Mouse (Mus musculus) thymus, adult 18-20 months (tissue): ENCODE data around the gene Myo3b.

Experiments used
- DNase-seq, 2 experiments: peaks; one replicate each; pipeline ENCODE4 v3.0.0; 2022; ENCODE audit warnings: mixed read lengths in 2 of 2

Myo3b gene

GRCm38 (mm10) chr2:70066338-70067022 lies 27.6 kb downstream of the Myo3b start:
- no peak for DNase-seq

DNA sequence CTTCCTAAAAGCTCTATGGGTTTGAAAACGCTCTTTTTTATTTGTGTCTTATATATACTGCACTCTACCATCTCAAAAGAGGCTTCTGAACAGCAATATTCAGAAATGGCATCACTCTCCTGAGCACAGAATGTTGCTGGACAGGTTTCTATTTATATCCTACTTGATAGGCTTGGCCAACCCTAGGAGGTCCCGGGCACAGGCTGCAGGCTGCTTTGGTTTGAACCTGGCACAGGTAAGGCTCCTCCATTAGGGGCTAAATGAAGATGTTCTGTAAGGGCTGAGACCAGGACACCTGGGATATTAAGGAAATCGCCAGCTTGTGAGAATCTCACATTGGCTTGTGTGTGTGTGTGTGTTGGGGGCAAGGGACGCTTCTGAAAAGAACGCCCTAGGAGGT lies 30.9 kb downstream of the Myo3b start:
- DNase-seq = no peak

GRCm38 (mm10) chr2:70083444-70084020 lies 44.6 kb downstream of the Myo3b start:
- DNase-seq = no peak

DNA sequence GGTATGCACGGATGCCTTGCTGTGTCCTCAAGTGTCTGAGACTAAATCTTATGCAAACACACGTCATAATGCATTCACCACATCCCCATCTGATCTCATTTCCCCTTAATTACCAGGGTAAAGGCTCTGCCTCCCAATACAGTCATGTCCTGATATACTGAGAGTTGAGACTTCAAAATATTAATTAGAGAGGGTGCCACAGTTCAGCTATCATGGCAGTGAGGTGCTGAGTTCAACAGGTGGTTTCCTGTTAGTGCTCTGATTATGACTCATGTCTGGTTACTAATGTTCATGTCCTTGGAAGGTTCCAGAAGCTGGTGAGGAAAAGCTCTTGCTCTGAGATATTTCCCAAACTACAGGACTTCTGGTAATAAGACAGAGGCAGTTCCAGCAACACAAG lies 52.3 kb downstream of the Myo3b start:
- no peak for DNase-seq

- no peak for DNase-seq
These were observed 53.0 kb downstream of the Myo3b start for GRCm38 (mm10) chr2:70091801-70092522.

GRCm38 (mm10) chr2:70092665-70093064 lies 53.7 kb downstream of the Myo3b start:
- peak; percentile 1 to 27 for DNase-seq

GRCm38 (mm10) chr2:70094446-70094845 lies 55.5 kb downstream of the Myo3b start:
- no peak for DNase-seq

- DNase-seq = no peak
These were observed 58.5 kb downstream of the Myo3b start for GRCm38 (mm10) chr2:70097229-70098095.

DNA sequence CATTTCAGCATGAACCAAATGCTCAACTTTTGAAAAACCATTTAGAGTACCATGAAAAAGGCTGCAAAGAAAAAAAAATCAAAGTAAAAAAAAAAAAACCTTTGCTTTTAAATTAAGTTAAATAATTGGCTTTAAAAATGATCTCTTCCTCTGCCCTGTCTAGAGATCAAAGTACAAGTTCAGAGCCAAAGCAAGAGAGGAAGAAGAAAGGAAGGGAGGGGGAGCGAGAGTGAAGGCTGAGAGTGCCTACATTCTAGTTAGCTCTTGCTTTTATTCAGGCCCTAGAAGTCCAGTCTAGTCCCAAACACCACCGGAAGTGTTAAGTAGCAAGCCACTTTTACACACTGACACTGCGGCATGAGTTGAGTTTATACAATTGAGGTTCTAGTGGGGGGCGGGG lies 60.5 kb downstream of the Myo3b start:
- no peak for DNase-seq

DNA sequence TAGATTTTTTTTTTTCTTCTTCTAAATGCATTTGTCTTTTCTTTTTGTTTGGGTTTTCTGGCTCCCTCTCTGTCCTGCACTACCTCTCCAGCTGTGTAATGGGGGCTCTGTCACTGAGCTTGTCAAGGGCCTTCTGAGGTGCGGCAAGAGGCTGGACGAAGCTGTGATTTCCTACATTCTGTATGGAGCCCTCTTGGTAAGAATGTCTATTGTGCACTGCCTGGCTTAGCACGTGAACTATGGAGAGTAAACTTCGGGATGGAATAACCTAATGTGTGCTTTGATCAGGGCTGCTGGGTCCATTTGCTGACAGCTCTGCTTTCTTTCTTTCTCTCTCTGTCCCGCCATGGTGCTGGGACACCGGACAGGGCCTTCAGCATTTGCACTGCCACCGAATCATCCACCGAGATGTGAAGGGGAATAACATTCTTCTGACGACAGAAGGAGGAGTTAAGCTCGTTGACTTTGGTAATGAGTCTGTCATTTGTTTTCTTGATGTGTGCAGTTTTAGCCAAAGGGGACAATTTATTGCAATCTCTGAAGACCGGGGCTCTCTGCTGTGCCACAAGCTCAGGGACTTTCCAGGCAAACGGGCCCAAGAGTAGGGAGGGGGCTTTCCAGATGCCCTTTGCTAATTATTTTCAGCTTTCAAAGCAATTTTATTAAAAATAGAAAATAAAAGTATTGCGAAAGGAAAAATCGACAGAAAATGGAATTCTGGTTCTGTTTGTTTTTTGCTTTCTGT lies 66.5 kb downstream of the Myo3b start:
- no peak for DNase-seq

- no peak for DNase-seq
These were observed 70.1 kb downstream of the Myo3b start for GRCm38 (mm10) chr2:70109010-70109409.

GRCm38 (mm10) chr2:70113798-70114782 lies 75.2 kb downstream of the Myo3b start:
- DNase-seq = no peak

GRCm38 (mm10) chr2:70118376-70119264 lies 79.7 kb downstream of the Myo3b start:
- no peak for DNase-seq

DNA sequence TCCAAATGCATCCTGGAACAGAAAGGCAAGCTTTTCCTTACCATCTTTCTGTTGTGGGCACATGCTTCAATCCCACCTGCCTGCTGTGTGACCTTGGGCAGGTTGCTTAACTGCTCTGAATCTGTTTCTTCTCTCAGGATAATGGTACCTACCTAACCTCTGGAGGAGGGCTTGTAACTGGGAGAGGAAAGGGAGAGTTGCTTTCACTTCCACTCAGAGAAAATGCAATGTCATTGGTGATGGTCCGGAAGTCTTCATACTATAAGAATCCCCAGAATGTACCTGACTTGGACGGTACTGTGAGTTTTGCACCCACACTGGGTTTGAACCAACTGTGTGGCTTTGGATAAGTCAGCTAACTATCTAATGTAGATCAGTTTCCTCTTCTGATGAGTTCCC lies 80.3 kb downstream of the Myo3b start:
- no peak for DNase-seq

DNA sequence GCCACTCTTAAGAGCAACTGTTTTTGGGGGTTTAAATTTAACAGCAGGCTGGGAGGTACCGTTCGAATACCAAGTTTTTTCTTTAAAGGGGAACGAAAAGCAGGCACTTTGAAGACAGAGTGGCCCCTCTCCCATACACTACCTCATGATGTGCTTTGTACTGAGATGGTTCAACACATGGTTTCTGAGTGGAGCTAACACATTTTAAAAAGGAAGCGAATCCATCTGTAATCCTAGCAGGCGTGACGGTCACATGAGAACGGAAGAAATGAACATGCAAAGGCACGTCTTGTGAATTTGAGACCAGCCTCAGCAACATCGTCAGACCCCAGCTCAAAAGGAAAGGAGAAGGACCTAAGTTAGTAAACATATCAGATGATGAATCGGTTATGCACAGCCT lies 87.4 kb downstream of the Myo3b start:
- DNase-seq = no peak

GRCm38 (mm10) chr2:70126783-70127182 lies 87.9 kb downstream of the Myo3b start:
- DNase-seq = peak; percentile 9 to 31

GRCm38 (mm10) chr2:70127351-70128148 lies 88.6 kb downstream of the Myo3b start:
- no peak for DNase-seq

- DNase-seq = no peak
These were observed 89.7 kb downstream of the Myo3b start for GRCm38 (mm10) chr2:70128590-70128989.

DNA sequence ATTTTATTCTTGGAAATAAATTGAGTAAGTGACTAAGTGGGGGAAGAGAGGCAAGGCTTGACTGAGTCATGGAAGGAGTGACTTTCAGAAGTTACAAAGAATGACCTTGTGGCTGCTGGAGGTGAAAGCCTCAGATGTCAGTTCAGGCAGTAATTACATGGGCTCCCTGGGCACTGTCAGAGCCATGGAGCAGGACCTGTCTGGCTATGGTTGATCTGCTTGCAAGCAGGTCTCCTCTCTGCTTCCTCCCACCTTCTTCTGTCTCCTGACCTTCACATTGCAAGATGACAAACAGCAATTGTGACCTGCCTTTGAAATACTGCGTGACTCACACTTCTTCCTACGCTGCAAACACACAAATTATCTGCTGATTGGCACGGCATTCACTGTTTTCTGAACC lies 90.6 kb downstream of the Myo3b start:
- no peak for DNase-seq
